Mouse (Mus musculus): ENCODE measurements around the gene Dnajb8. TPM values are rescaled to one million over a fixed set of nuclear protein-coding genes. Genes with fewer than 3 reads are reported as not detected.

Gene Dnajb8
- polyA plus RNA-seq, 1 experiment from 2014 or later, result not detected

GRCm38 (mm10) chr6:88251798-88252478 is 29.9 kb downstream of the Dnajb8 start:
- no peaks in the 10 kb centered on the region for H3K9me3 ChIP-seq (ENCODE audit: control insufficient read depth, low read length)
- H3K4me2 ChIP-seq (ENCODE audit: low read length), result no peak overlapping the region
- no peaks in the 10 kb centered on the region for H3K36me3 ChIP-seq (ENCODE audit: control insufficient read depth, insufficient read depth, low read length)
- H3K27me3 ChIP-seq (ENCODE audit: control insufficient read depth, insufficient read depth, low read length), result no peaks in the 10 kb centered on the region
- DNase-seq (no peak), ATAC-seq (ENCODE audit: low FRiP score, low TSS enrichment) (no peak)
- H3K27ac ChIP-seq (replicated peaks; ENCODE audit: low read depth, low read length), result no peak overlapping the region
- WGBS, result 76% methylated on average over 7 of the region's 7 CpGs
- H3K9ac ChIP-seq (replicated peaks; ENCODE audit: low read length), result no peak overlapping the region
- no peak overlapping the region for H3K4me3 ChIP-seq (replicated peaks; ENCODE audit: low read depth, low read length)
- H3K4me1 ChIP-seq (ENCODE audit: control insufficient read depth, insufficient read depth, low read length), result no peaks in the 10 kb centered on the region

DNA sequence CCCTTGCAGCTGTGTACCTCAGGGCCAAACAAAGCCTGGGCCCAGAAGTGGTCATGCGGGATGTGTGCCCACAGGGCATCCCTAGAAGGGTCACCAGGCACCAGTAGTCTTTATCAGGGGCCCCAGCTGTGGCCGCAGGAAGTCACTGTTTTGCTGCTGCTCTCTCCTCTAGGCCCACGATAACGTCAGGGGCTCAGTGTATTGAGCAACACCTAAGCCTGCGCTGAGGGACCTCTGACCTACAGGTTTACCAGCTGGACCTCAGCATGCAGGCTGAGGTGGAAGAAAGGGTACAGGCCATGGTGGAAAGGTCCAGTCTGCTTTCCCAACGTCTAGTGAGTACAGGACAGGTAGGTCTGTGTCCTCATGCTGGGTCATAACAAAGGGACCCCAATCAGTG is 32.0 kb downstream of the Dnajb8 start:
- no peak overlapping the region for H3K4me3 ChIP-seq (replicated peaks; ENCODE audit: low read depth, low read length)
- WGBS, result 86% methylated on average over 6 of the region's 6 CpGs
- H3K9ac ChIP-seq (replicated peaks; ENCODE audit: low read length), result no peak overlapping the region
- DNase-seq, result no peak
- H3K27ac ChIP-seq (replicated peaks; ENCODE audit: low read depth, low read length), result no peak overlapping the region
- H3K9me3 ChIP-seq (ENCODE audit: control insufficient read depth, low read length), result no peaks in the 10 kb centered on the region
- no peaks in the 10 kb centered on the region for H3K27me3 ChIP-seq (ENCODE audit: control insufficient read depth, insufficient read depth, low read length)
- H3K4me2 ChIP-seq (ENCODE audit: low read length), result no peak overlapping the region
- ATAC-seq (ENCODE audit: low FRiP score, low TSS enrichment), result no peak
- peaks cover 5% of the 10 kb centered on the region; the same call in 1 of the 2 replicates for H3K36me3 ChIP-seq (ENCODE audit: control insufficient read depth, insufficient read depth, low read length)
- H3K4me1 ChIP-seq (ENCODE audit: control insufficient read depth, insufficient read depth, low read length), result no peaks in the 10 kb centered on the region

GRCm38 (mm10) chr6:88255435-88255834 is 33.4 kb downstream of the Dnajb8 start:
- DNase-seq (no peak), ATAC-seq (ENCODE audit: low FRiP score, low TSS enrichment) (no peak)
- Histone ChIP-seq H3K4me1 (ENCODE audit: control insufficient read depth, insufficient read depth, low read length) (no peaks in the 10 kb centered on the region), H3K9ac (replicated peaks; ENCODE audit: low read length) (no peak overlapping the region), H3K4me3 (replicated peaks; ENCODE audit: low read depth, low read length) (no peak overlapping the region), H3K9me3 (ENCODE audit: control insufficient read depth, low read length) (no peaks in the 10 kb centered on the region), H3K27me3 (ENCODE audit: control insufficient read depth, insufficient read depth, low read length) (no peaks in the 10 kb centered on the region), H3K27ac (replicated peaks; ENCODE audit: low read depth, low read length) (no peak overlapping the region), H3K36me3 (ENCODE audit: control insufficient read depth, insufficient read depth, low read length) (peaks cover 5% of the 10 kb centered on the region; the same call in 1 of the 2 replicates), H3K4me2 (ENCODE audit: low read length) (no peak overlapping the region)
- WGBS, result 69% methylated on average over 4 of the region's 4 CpGs

GRCm38 (mm10) chr6:88259621-88260020 is 37.6 kb downstream of the Dnajb8 start:
- DNase-seq (no peak), ATAC-seq (ENCODE audit: low FRiP score, low TSS enrichment) (no peak)
- WGBS, result 91% methylated on average over 3 of the region's 3 CpGs
- Histone ChIP-seq H3K27me3 (ENCODE audit: control insufficient read depth, insufficient read depth, low read length) (no peaks in the 10 kb centered on the region), H3K4me1 (ENCODE audit: control insufficient read depth, insufficient read depth, low read length) (0 out of 2 replicates have a peak, but pooled peaks cover 3% of the 10 kb centered on the region), H3K4me2 (ENCODE audit: low read length) (no peak overlapping the region), H3K27ac (replicated peaks; ENCODE audit: low read depth, low read length) (no peak overlapping the region), H3K36me3 (ENCODE audit: control insufficient read depth, insufficient read depth, low read length) (peaks cover 5% of the 10 kb centered on the region; the same call in 1 of the 2 replicates), H3K9ac (replicated peaks; ENCODE audit: low read length) (no peak overlapping the region), H3K9me3 (ENCODE audit: control insufficient read depth, low read length) (no peaks in the 10 kb centered on the region), H3K4me3 (replicated peaks; ENCODE audit: low read depth, low read length) (no peak overlapping the region)

- WGBS, result 98% methylated on average over 3 of the region's 3 CpGs
- ATAC-seq (ENCODE audit: low FRiP score, low TSS enrichment) (no peak), DNase-seq (no peak)
- Histone ChIP-seq H3K36me3 (ENCODE audit: control insufficient read depth, insufficient read depth, low read length) (peaks cover 5% of the 10 kb centered on the region; the same call in 1 of the 2 replicates), H3K4me2 (ENCODE audit: low read length) (no peak overlapping the region), H3K9me3 (ENCODE audit: control insufficient read depth, low read length) (no peaks in the 10 kb centered on the region), H3K9ac (replicated peaks; ENCODE audit: low read length) (no peak overlapping the region), H3K4me3 (replicated peaks; ENCODE audit: low read depth, low read length) (no peak overlapping the region), H3K27me3 (ENCODE audit: control insufficient read depth, insufficient read depth, low read length) (no peaks in the 10 kb centered on the region), H3K27ac (replicated peaks; ENCODE audit: low read depth, low read length) (no peak overlapping the region), H3K4me1 (ENCODE audit: control insufficient read depth, insufficient read depth, low read length) (0 out of 2 replicates have a peak, but pooled peaks cover 3% of the 10 kb centered on the region)
Observed at GRCm38 (mm10) chr6:88260645-88261044, 38.6 kb downstream of the Dnajb8 start.

- Histone ChIP-seq H3K9ac (replicated peaks; ENCODE audit: low read length) (no peak overlapping the region; the same call in 1 of the 2 replicates), H3K36me3 (ENCODE audit: control insufficient read depth, insufficient read depth, low read length) (peaks cover 5% of the 10 kb centered on the region; the same call in 1 of the 2 replicates), H3K9me3 (ENCODE audit: control insufficient read depth, low read length) (no peaks in the 10 kb centered on the region), H3K4me3 (replicated peaks; ENCODE audit: low read depth, low read length) (no peak overlapping the region), H3K4me2 (ENCODE audit: low read length) (no peak overlapping the region), H3K27ac (replicated peaks; ENCODE audit: low read depth, low read length) (no peak overlapping the region), H3K27me3 (ENCODE audit: control insufficient read depth, insufficient read depth, low read length) (no peaks in the 10 kb centered on the region), H3K4me1 (ENCODE audit: control insufficient read depth, insufficient read depth, low read length) (0 out of 2 replicates have a peak, but pooled peaks cover 3% of the 10 kb centered on the region)
- no peak for ATAC-seq (ENCODE audit: low FRiP score, low TSS enrichment)
- peak; percentile 19 for DNase-seq
- 35% methylated on average over 9 of the region's 9 CpGs for whole genome bisulfite sequencing
Observed at GRCm38 (mm10) chr6:88262160-88262559, 40.1 kb downstream of the Dnajb8 start.

DNA sequence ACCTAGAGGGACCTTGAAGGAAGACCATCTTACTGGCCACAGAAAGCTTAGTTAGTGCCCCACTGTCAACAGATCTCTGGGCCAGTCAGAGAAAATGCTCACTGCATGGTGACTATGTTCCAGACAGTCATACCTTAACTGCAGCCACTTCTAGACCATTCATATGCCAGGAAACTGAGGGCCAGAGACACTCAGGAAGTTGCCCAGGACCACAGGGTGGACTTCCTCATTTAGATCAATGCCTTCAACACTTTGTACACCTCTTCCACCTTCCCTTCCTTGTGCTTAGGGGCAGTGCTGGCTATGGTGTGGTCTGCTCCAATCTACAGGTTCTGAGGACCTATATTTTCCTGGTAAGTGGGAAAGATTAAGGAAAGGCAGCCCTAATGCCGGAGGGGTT is 43.3 kb downstream of the Dnajb8 start:
- no peak overlapping the region for H3K27ac ChIP-seq (replicated peaks; ENCODE audit: low read depth, low read length)
- no peaks in the 10 kb centered on the region for H3K27me3 ChIP-seq (ENCODE audit: control insufficient read depth, insufficient read depth, low read length)
- H3K4me2 ChIP-seq (ENCODE audit: low read length), result no peak overlapping the region
- 98% methylated on average over 1 of the region's 1 CpGs for WGBS
- 0 out of 2 replicates have a peak, but pooled peaks cover 3% of the 10 kb centered on the region for H3K4me1 ChIP-seq (ENCODE audit: control insufficient read depth, insufficient read depth, low read length)
- H3K4me3 ChIP-seq (replicated peaks; ENCODE audit: low read depth, low read length), result no peak overlapping the region
- H3K9ac ChIP-seq (replicated peaks; ENCODE audit: low read length), result no peak overlapping the region
- DNase-seq, result no peak
- no peaks in the 10 kb centered on the region for H3K9me3 ChIP-seq (ENCODE audit: control insufficient read depth, low read length)
- no peak for ATAC-seq (ENCODE audit: low FRiP score, low TSS enrichment)
- no peaks in the 10 kb centered on the region for H3K36me3 ChIP-seq (ENCODE audit: control insufficient read depth, insufficient read depth, low read length)

GRCm38 (mm10) chr6:88266055-88266454 is 44.0 kb downstream of the Dnajb8 start:
- Histone ChIP-seq H3K4me2 (ENCODE audit: low read length) (no peak overlapping the region), H3K4me3 (replicated peaks; ENCODE audit: low read depth, low read length) (no peak overlapping the region), H3K27me3 (ENCODE audit: control insufficient read depth, insufficient read depth, low read length) (no peaks in the 10 kb centered on the region), H3K4me1 (ENCODE audit: control insufficient read depth, insufficient read depth, low read length) (0 out of 2 replicates have a peak, but pooled peaks cover 3% of the 10 kb centered on the region), H3K9me3 (ENCODE audit: control insufficient read depth, low read length) (no peaks in the 10 kb centered on the region), H3K27ac (replicated peaks; ENCODE audit: low read depth, low read length) (no peak overlapping the region), H3K36me3 (ENCODE audit: control insufficient read depth, insufficient read depth, low read length) (no peaks in the 10 kb centered on the region), H3K9ac (replicated peaks; ENCODE audit: low read length) (no peak overlapping the region)
- DNase-seq (no peak), ATAC-seq (ENCODE audit: low FRiP score, low TSS enrichment) (no peak)
- 80% methylated on average over 3 of the region's 3 CpGs for WGBS

- Histone ChIP-seq H3K27ac (replicated peaks; ENCODE audit: low read depth, low read length) (no peak overlapping the region), H3K36me3 (ENCODE audit: control insufficient read depth, insufficient read depth, low read length) (no peaks in the 10 kb centered on the region), H3K4me2 (ENCODE audit: low read length) (no peak overlapping the region), H3K9me3 (ENCODE audit: control insufficient read depth, low read length) (no peaks in the 10 kb centered on the region), H3K27me3 (ENCODE audit: control insufficient read depth, insufficient read depth, low read length) (no peaks in the 10 kb centered on the region), H3K4me3 (replicated peaks; ENCODE audit: low read depth, low read length) (no peak overlapping the region), H3K9ac (replicated peaks; ENCODE audit: low read length) (no peak overlapping the region), H3K4me1 (ENCODE audit: control insufficient read depth, insufficient read depth, low read length) (0 out of 2 replicates have a peak, but pooled peaks cover 3% of the 10 kb centered on the region)
- ATAC-seq (ENCODE audit: low FRiP score, low TSS enrichment) (no peak), DNase-seq (no peak)
- 89% methylated on average over 3 of the region's 3 CpGs for WGBS
Observed at GRCm38 (mm10) chr6:88267068-88267467, 45.0 kb downstream of the Dnajb8 start.

Measured in midbrain, embryonic 14.5 days (tissue).